Mouse (Mus musculus) lung, postnatal 0 days (tissue): ENCODE data around the gene V1ra8.

Experiments
- CTCF ChIP-seq: IDR thresholded peaks from 2 replicates; pipeline ENCODE4 v1.5.1; 2016; ENCODE audit warnings: antibody characterized with exemption, mild to moderate bottlenecking
- EP300 ChIP-seq: IDR thresholded peaks from 2 replicates; pipeline ENCODE4 v1.6.1; 2016; ENCODE audit warnings: antibody characterized with exemption, mild to moderate bottlenecking, control low read depth

DNA sequence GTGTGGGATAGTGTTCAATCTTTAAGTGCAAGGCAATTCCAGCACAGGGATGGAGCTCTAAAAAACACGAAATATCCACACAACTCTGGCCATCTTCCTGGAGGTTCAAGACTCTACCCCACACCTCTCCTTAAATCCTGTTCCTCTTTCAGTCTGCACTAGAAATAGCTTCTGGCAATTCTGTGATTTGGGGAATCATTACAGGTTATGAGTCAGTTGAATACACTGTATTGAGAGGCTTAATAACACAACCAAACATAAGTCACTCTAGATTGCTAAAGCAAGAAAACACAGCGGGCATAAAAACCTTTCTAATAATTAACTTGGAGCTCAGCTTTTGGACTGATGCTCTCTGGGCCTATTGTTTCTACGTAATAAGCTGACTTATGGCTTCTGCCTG, 41.4 kb downstream of the V1ra8 start:
- TF ChIP-seq EP300 (no peak), CTCF (no peak)
